Mouse (Mus musculus) 416B (cell line): ENCODE measurements around the gene Zfp148.
"Not testable (repeated sequence)": the region's sequence is repeated elsewhere in the genome, so short reads cannot be mapped to it uniquely, and the experiment has no call there.

Source experiments
- DNase-seq: peaks from one replicate; pipeline ENCODE4 v3.0.0; 2011; ENCODE audit warnings: low read depth

Gene Zfp148

DNA sequence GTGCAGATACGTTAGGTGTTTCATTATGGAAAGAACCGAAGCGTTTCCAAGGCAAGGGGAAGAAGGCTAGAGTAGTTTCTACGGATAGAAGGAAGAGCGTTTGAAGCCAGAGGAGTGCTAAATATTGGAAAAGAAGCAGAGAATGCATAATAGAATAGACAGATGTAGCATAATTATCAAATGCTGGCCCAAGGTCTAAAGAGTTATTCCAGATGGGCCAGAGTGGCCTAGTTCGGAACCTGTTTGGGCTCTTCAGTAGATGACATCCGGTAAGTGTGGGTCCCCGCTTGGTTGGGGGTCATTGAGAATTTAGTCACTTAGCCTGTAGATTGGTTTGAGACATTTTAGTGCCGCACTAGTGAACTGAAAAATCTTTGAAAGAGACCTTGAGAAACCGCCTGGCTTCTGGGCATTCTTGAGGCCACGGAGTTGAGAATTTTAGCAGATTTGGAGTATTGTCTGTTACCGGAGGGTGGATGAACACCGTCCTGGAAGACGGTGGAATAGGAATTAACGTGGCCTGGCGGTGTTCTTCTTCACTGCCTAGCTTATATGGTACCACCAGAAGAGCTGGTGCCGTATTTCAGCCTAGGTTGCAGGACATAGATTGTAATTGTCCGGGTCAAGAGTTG is 1.1 kb downstream of the Zfp148 start:
- peak; percentile 44 for DNase-seq

GRCm38 (mm10) chr16:33382341-33382740 is 1.7 kb downstream of the Zfp148 start:
- peak; percentile 38 for DNase-seq

GRCm38 (mm10) chr16:33383584-33383983 is 2.9 kb downstream of the Zfp148 start:
- no peak for DNase-seq

DNA sequence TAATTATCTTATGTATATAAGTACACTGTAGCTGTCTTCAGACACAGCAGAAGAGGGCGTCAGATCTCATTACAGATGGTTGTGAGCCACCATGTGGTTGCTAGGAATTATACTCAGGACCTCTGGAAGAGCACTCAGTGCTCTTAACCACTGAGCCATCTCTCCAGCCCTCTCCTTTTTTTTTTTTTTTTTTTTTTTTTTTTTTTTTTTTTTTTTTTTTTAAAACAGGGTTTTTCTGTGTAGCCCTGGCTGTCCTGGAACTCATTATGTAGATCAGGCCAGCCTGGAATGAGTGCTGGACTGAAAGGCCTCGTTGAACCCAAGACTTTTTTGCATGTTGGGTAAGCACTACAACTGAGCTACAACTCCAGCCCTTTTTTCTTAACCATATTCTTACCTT is 3.4 kb downstream of the Zfp148 start:
- not testable (repeated sequence) for DNase-seq

- no peak for DNase-seq
Measured at GRCm38 (mm10) chr16:33387013-33387412, 6.4 kb downstream of the Zfp148 start.

DNA sequence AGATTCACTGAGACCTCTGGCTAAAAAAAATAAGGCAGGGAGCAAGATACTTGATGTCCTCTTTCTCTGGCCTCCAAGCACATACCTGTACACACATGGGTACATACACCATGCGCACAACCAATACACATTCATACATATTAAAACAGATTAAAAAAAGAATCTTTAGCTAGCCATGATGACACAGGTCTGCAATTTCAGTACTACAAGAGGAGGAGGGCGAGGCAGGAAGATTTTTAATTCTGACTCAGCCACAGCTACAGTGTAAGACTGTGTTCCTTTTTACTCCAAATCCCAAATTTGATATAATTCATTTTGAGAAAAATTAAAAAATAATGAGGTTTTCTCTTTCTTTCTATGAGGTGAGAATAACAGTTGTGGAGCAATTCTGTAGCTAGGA is 6.8 kb downstream of the Zfp148 start:
- DNase-seq = no peak

DNA sequence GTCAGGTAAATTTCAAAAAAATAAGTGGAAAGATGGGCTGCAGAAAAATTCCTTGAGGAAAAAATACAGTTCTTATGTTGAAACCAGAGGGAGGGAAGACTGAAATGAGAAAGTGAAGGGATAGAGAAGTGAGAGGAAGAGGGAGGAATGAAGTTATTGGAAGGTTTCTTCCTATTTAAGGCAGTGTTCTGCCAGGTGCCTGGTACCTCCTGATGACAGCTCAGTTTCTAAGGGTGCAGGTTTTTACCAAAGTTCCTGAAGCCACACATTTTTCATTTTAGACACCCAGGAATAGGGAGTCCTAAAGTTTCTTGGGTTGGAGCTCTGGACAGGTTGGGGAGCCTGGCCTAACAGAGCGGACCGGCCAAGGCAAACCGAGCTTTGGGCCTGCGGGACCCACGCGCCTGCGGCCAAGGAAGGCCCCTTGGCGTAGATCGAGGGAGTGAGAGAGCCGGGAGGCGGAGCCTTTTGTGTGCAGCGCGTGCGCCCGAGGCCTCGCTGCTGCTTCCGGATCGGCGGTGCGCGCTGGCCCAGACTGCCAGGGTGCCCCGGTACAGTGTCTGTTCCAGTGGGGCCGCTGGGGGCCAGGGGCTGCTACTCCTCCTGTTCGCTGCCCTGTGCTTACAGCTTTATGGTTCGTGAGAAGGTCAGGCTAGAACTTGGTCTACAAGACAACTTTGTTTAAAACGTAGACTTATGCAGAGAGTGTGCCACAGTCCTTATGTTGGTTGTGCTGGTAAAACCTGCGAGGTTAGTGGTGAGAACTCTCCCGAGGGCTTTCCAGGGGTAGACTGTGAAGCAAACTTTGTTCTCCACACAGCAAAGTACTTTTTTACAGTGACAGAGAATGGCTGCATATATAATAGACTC is 19.5 kb downstream of the Zfp148 start:
- peak; percentile 79 for DNase-seq

GRCm38 (mm10) chr16:33400943-33401342 is 20.3 kb downstream of the Zfp148 start:
- no peak for DNase-seq

DNA sequence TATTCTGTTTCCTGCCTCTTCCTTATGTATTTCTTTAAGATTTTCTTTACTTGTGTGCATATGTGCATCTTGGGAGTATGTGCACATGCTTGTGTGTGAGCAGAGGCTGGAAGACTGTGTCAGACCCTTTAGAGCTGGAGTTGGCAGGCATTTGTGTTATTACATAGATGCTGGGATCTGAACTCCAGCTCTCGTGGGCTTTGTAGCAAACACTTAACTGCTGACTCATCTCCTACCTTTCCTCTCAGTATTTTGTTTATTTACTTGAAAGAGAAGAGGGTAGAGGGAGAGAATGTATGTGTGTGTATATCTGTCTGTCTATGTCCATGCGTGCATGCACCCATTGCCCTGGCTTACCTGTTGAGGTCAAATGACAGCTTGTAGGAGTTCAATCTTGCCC is 22.6 kb downstream of the Zfp148 start:
- no peak for DNase-seq

DNA sequence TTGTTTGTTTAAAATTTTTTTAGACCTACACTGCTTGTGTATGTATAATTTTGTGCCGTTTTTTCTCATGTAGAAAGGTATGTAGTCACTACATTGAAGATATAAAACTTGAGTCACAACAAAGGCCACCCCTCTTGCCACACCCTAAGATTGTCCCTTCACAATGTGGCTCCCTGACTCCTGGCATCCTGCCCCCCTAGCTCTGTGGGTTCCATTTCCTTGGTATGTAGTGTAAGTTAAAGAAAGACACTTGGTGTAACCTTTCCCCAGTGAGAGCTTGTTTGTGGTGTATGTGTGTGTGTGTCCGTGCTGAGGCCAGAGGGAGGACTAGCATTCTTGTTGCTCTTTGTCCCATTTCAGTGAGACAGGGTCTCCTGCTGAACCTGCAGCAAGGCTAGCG is 23.4 kb downstream of the Zfp148 start:
- DNase-seq = peak; percentile 80

DNA sequence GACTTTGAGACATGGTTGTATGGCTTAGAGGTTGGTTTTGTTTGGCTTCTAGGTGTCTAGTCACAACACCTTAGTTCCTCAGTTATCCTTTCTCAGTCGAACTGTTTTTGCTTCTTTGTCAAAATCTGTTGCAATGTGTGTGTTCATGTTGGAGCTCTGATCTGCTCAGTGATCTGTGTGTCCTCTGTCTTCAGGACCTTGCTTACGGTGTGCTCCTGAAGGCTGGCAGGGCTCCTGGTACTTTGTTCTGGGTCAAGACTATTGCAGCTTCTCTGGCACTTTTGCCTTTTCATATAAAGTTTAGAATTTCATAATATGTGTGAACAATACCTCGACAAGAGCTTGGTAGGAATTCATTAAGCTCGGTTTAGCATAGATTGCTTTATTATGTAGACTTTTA is 24.9 kb downstream of the Zfp148 start:
- DNase-seq = no peak

GRCm38 (mm10) chr16:33410151-33410550 is 29.5 kb downstream of the Zfp148 start:
- DNase-seq = no peak

- DNase-seq = no peak
Measured at GRCm38 (mm10) chr16:33410605-33411004, 30.0 kb downstream of the Zfp148 start.

DNA sequence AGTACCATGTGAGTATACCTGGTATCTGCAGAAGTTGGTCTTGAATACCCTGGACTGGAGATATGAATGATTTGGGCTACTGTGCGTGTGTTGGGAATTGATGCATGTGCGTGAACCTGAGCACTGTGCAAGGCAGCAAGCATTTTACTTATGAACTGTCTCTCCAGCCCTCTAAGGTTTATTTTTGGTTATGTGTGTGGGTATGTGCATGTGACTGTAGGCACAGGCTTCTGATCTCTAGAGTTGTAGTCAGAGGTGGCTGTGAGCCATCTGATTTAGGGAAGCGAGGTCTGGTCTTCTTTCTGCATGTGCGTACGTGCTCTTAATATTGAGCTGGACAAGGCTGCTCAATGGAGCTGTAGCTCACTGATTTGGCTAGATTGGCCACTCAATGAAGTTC is 33.6 kb downstream of the Zfp148 start:
- DNase-seq = peak; percentile 27

GRCm38 (mm10) chr16:33415607-33416006 is 35.0 kb downstream of the Zfp148 start:
- DNase-seq = no peak

DNA sequence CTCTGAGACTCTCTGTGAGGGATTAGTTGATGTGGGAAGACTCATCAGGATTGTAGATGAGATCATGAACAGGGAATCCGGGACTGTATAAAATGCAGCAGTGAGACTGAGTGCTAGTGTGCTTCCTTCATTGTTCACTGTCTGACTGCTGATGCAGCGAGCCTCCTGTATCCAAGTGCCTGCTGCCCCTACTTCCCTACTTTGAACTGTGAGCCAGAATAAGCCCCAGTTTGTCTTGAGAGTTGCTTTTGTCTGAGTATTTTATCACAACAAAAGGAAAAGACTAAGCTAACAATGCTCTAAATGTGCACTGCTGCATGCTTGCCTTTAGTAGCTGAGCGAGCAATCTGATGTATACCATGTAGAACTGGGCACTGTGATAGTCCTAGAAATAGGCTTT is 47.7 kb downstream of the Zfp148 start:
- DNase-seq = no peak

DNA sequence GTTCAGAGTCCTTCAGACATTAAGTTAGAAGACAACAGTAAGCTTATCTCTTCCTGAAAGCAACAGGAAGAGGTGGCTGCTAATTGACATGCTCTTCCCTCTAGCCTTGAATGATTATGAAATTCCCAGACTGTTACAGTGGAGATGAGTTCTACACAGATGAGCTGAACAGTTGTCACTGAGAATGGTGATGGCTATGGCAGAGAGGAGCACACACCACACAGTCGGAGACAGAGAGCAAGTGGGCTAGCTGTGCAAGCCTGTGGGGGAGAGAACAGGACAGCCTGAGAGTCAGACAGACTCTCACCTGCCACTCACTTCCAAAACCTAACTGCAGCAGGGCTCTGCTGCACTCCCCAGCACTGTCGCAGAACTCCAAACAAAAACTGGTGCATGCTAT is 51.0 kb downstream of the Zfp148 start:
- DNase-seq = peak; percentile 49

- DNase-seq = no peak
Measured at GRCm38 (mm10) chr16:33441065-33441464, 60.4 kb downstream of the Zfp148 start.

- DNase-seq = no peak
Measured at GRCm38 (mm10) chr16:33446830-33447229, 66.2 kb downstream of the Zfp148 start.

GRCm38 (mm10) chr16:33453826-33454225 is 73.2 kb downstream of the Zfp148 start:
- DNase-seq = peak; percentile 34

GRCm38 (mm10) chr16:33454306-33454705 is 73.7 kb downstream of the Zfp148 start:
- DNase-seq = no peak

- no peak for DNase-seq
Measured at GRCm38 (mm10) chr16:33455263-33455910, 74.8 kb downstream of the Zfp148 start.

GRCm38 (mm10) chr16:33459101-33459500 is 78.5 kb downstream of the Zfp148 start:
- DNase-seq = no peak
